Mouse (Mus musculus) megakaryocyte, embryonic 14.5 days (primary cell): ENCODE measurements at regions not wholly inside any gene's neighbourhood (a gene's known extent, or its start where the extent isn't known, plus 50 kb on each side); places are given as distances from the start of the nearest gene placed in this dataset.

ENCODE experiments used
- FLI1 ChIP-seq: IDR thresholded peaks from 2 replicates; pipeline ENCODE4 v1.6.1; 2012; ENCODE audit warnings: low read length, inconsistent platforms, mixed read lengths
- GATA1 ChIP-seq: IDR thresholded peaks from 3 replicates; pipeline ENCODE4 v1.6.1; 2012; ENCODE audit warnings: mixed read lengths, low read length, inconsistent platforms, borderline replicate concordance

DNA sequence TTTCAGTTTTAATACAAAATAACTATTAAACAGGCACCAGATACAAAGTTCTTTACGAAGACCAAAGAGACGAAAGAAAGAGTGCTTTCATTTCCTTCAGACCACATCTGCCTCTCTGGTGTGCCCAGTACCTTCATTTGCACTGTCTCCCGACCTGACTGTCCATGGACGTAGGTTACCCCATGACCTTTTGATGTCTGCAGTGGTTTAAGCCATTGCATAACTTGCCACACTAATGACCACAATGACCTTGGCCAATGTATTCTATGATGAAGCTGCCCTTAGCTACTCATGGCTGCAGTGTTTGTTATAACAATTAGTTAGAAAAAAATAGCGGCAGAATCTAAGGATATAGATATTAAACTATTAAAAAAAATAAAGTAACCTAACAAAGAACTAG, 618.4 kb downstream of the Lmo4 start:
- TF ChIP-seq GATA1 (no peak), FLI1 (no peak)
